Mouse (Mus musculus): ENCODE results near the gene Foxk1. TPM values are rescaled to one million over a fixed set of nuclear protein-coding genes. Genes with fewer than 3 reads are reported as not detected.

Foxk1 gene
- total RNA-seq (2014; fragmentation: Nextera tagmentation) (18.2 and 19.0 TPM in 2 replicates), total RNA-seq (2017) (6.1 TPM in 2 replicates)

- ATAC-seq (replicated peaks; ENCODE audit: poor library complexity, severe bottlenecking) = peak; percentile 82
These were observed at the start of gene Foxk1 for GRCm38 (mm10) chr5:142400981-142401640. TSS of gene Foxk1 (plus strand) at chr5:142401497.

GRCm38 (mm10) chr5:142352336-142352892, 48.9 kb upstream of the Foxk1 start:
- no peak for ATAC-seq (replicated peaks; ENCODE audit: poor library complexity, severe bottlenecking)

GRCm38 (mm10) chr5:142355144-142355543, 46.2 kb upstream of the Foxk1 start:
- ATAC-seq (replicated peaks; ENCODE audit: poor library complexity, severe bottlenecking) = no peak

GRCm38 (mm10) chr5:142361166-142361565, 40.1 kb upstream of the Foxk1 start:
- ATAC-seq (replicated peaks; ENCODE audit: poor library complexity, severe bottlenecking) = no peak; the same call in 1 of the 2 replicates

GRCm38 (mm10) chr5:142362894-142363293, 38.4 kb upstream of the Foxk1 start:
- ATAC-seq (replicated peaks; ENCODE audit: poor library complexity, severe bottlenecking) = no peak

GRCm38 (mm10) chr5:142364095-142364494, 37.2 kb upstream of the Foxk1 start:
- no peak for ATAC-seq (replicated peaks; ENCODE audit: poor library complexity, severe bottlenecking)

- ATAC-seq (replicated peaks; ENCODE audit: poor library complexity, severe bottlenecking) = peak; percentile 76
These were observed 33.9 kb upstream of the Foxk1 start for GRCm38 (mm10) chr5:142367085-142368081.

GRCm38 (mm10) chr5:142368122-142368521, 33.2 kb upstream of the Foxk1 start:
- no peak; the same call in 1 of the 2 replicates for ATAC-seq (replicated peaks; ENCODE audit: poor library complexity, severe bottlenecking)

- ATAC-seq (replicated peaks; ENCODE audit: poor library complexity, severe bottlenecking) = no peak
These were observed 30.7 kb upstream of the Foxk1 start for GRCm38 (mm10) chr5:142370406-142371171.

GRCm38 (mm10) chr5:142371172-142372155, 29.8 kb upstream of the Foxk1 start:
- no peak for ATAC-seq (replicated peaks; ENCODE audit: poor library complexity, severe bottlenecking)

GRCm38 (mm10) chr5:142372207-142372606, 29.1 kb upstream of the Foxk1 start:
- no peak for ATAC-seq (replicated peaks; ENCODE audit: poor library complexity, severe bottlenecking)

- ATAC-seq (replicated peaks; ENCODE audit: poor library complexity, severe bottlenecking) = peak; percentile 43
These were observed 27.0 kb upstream of the Foxk1 start for GRCm38 (mm10) chr5:142374343-142374742.

GRCm38 (mm10) chr5:142375641-142376040, 25.7 kb upstream of the Foxk1 start:
- ATAC-seq (replicated peaks; ENCODE audit: poor library complexity, severe bottlenecking) = no peak

- peak; percentile 71 for ATAC-seq (replicated peaks; ENCODE audit: poor library complexity, severe bottlenecking)
These were observed 25.2 kb upstream of the Foxk1 start for GRCm38 (mm10) chr5:142376071-142376470.

- no peak for ATAC-seq (replicated peaks; ENCODE audit: poor library complexity, severe bottlenecking)
These were observed 23.2 kb upstream of the Foxk1 start for GRCm38 (mm10) chr5:142378068-142378467.

GRCm38 (mm10) chr5:142380491-142380890, 20.8 kb upstream of the Foxk1 start:
- ATAC-seq (replicated peaks; ENCODE audit: poor library complexity, severe bottlenecking) = peak; percentile 69

GRCm38 (mm10) chr5:142384911-142385660, 16.2 kb upstream of the Foxk1 start:
- ATAC-seq (replicated peaks; ENCODE audit: poor library complexity, severe bottlenecking) = peak; percentile 81

- no peak for ATAC-seq (replicated peaks; ENCODE audit: poor library complexity, severe bottlenecking)
These were observed 15.0 kb upstream of the Foxk1 start for GRCm38 (mm10) chr5:142386329-142386728.
